ENCODE assay signal across 8 mouse cellular contexts in genomic region chr16:30601046-30601832, GRCm38 (mm10). TPM values are rescaled to one million over a fixed set of nuclear protein-coding genes. Genes with fewer than 3 reads are reported as not detected.
DNase-seq lines count a peak whose midpoint lies in the region; ATAC-seq lines count a peak whose summit lies in the region.

No protein-coding gene starts in this region.

- no peaks in the 10 kb centered on the region for H3K36me3 ChIP-seq in intestine, embryonic 14.5 days (ENCODE audit: control insufficient read depth, insufficient read depth, low read length)
- no peaks in the 10 kb centered on the region for H3K36me3 ChIP-seq in limb, embryonic 11.5 days (ENCODE audit: control insufficient read depth, insufficient read depth, low read length)
- no peaks in the 10 kb centered on the region for H3K36me3 ChIP-seq in midbrain, embryonic 13.5 days
- H3K36me3 ChIP-seq in splenic B cell, adult 2 months (ENCODE audit: control insufficient read depth, insufficient read depth, low read length, poor library complexity, severe bottlenecking) = no peaks in the 10 kb centered on the region; the same call in 1 of the 2 replicates

- H3K4me3 ChIP-seq in intestine, embryonic 14.5 days (ENCODE audit: low read depth, low read length) = peak overlapping the region; percentile 75
- H3K4me3 ChIP-seq in limb, embryonic 11.5 days (ENCODE audit: low read depth, low read length) = peak overlapping the region; percentile 57
- H3K4me3 ChIP-seq in midbrain, embryonic 13.5 days (replicated peaks) = peak overlapping the region; percentile 52

- no peaks in the 10 kb centered on the region for H3K9me3 ChIP-seq in intestine, embryonic 14.5 days (ENCODE audit: control insufficient read depth, low read length)
- H3K9me3 ChIP-seq in limb, embryonic 11.5 days (ENCODE audit: control insufficient read depth, low read length) = no peaks in the 10 kb centered on the region
- no peaks in the 10 kb centered on the region for H3K9me3 ChIP-seq in midbrain, embryonic 13.5 days

- peak overlapping the region; percentile 65 for H3K9ac ChIP-seq in intestine, embryonic 14.5 days (ENCODE audit: low read length)
- peak overlapping the region; percentile 61 for H3K9ac ChIP-seq in limb, embryonic 11.5 days (ENCODE audit: low read length)
- H3K9ac ChIP-seq in midbrain, embryonic 13.5 days (replicated peaks) = peak overlapping the region; percentile 69

- H3K4me2 ChIP-seq in intestine, embryonic 14.5 days (ENCODE audit: low read length) = peak overlapping the region; percentile 92
- H3K4me2 ChIP-seq in limb, embryonic 11.5 days (ENCODE audit: low read depth, severe bottlenecking) = peak overlapping the region; percentile 95
- H3K4me2 ChIP-seq in midbrain, embryonic 13.5 days (replicated peaks) = peak overlapping the region; percentile 88

- 0 out of 2 replicates have a peak, but pooled peaks cover 4% of the 10 kb centered on the region for H3K27me3 ChIP-seq in intestine, embryonic 14.5 days (replicated peaks; ENCODE audit: control insufficient read depth, insufficient read depth, low read length)
- H3K27me3 ChIP-seq in limb, embryonic 11.5 days (ENCODE audit: control insufficient read depth, insufficient read depth, low read length) = peaks cover 5% of the 10 kb centered on the region; the same call in 1 of the 2 replicates
- H3K27me3 ChIP-seq in midbrain, embryonic 13.5 days = peaks cover 46% of the 10 kb centered on the region
- no peaks in the 10 kb centered on the region for H3K27me3 ChIP-seq in splenic B cell, adult 2 months (ENCODE audit: control insufficient read depth, insufficient read depth, low read length, poor library complexity, severe bottlenecking)

- 14% methylated on average over 42 of the region's 42 CpGs for WGBS in intestine, embryonic 14.5 days
- 9% methylated on average over 42 of the region's 42 CpGs for WGBS in limb, embryonic 11.5 days
- 11% methylated on average over 42 of the region's 42 CpGs for WGBS in midbrain, embryonic 13.5 days

- peaks cover 35% of the 10 kb centered on the region for H3K4me1 ChIP-seq in intestine, embryonic 14.5 days (replicated peaks; ENCODE audit: control insufficient read depth, insufficient read depth, low read length)
- H3K4me1 ChIP-seq in limb, embryonic 11.5 days (ENCODE audit: control insufficient read depth, insufficient read depth, low read length) = peaks cover 41% of the 10 kb centered on the region
- H3K4me1 ChIP-seq in midbrain, embryonic 13.5 days (replicated peaks) = peaks cover 52% of the 10 kb centered on the region

- H3K27ac ChIP-seq in intestine, embryonic 14.5 days (ENCODE audit: low read depth) = no peak overlapping the region
- H3K27ac ChIP-seq in limb, embryonic 11.5 days (replicated peaks; ENCODE audit: low read depth, low read length) = no peak overlapping the region
- H3K27ac ChIP-seq in midbrain, embryonic 13.5 days = no peak overlapping the region

- ATAC-seq in CD4-positive, CD25-positive, alpha-beta regulatory T cell, adult 4 months = no peak
- 0 out of 2 replicates have a peak, but pooled peaks have one; percentile 9 for ATAC-seq in intestine, embryonic 14.5 days (replicated peaks; ENCODE audit: low FRiP score, low TSS enrichment, low read depth)
- no peak for ATAC-seq in limb, embryonic 11.5 days (ENCODE audit: insufficient number of reproducible peaks, low FRiP score, low TSS enrichment, low read depth)
- no peak; the same call in none of the 2 replicates for ATAC-seq in midbrain, embryonic 13.5 days

- peak; percentile 47 for DNase-seq in CD4-positive, CD25-positive, alpha-beta regulatory T cell, adult 2 months (ENCODE audit: low read depth, low spot score)
- peak; percentile 40 to 51 for DNase-seq in cerebellum, postnatal 36 days
- DNase-seq in gastrocnemius, postnatal 10 days = peak; percentile 69
- peak; percentile 82 for DNase-seq in intestine, embryonic 14.5 days (ENCODE audit: low spot score)
- peak; percentile 76 for DNase-seq in limb, embryonic 11.5 days (ENCODE audit: low spot score)
- peak; percentile 86 for DNase-seq in splenic B cell, adult 2 months (ENCODE audit: low read depth, low spot score)

RNA-seq across cellular contexts. Expression of gene Fam43a, which starts 1.7 kb away (rescaled TPM):
- polyA plus RNA-seq in CD4-positive, CD25-positive, alpha-beta regulatory T cell, adult 4 months (2017; shearing (Covaris generic)) = under 1 TPM in 1 of 2 experiments, not detected in 1; 0.91 TPM
- 10 to 100 TPM; 20.5 to 25.0 TPM for total RNA-seq in gastrocnemius, postnatal 10 days (2021)
- 5.9 and 6.8 TPM in 2 replicates for polyA plus RNA-seq in intestine, embryonic 14.5 days (2014; fragmentation: Nextera tagmentation; extraction: Ambion mirVana)
- 4.3 and 6.8 TPM in 2 replicates for polyA plus RNA-seq in limb, embryonic 11.5 days (2014; fragmentation: Nextera tagmentation; extraction: Ambion mirVana)
- polyA plus RNA-seq in midbrain, embryonic 13.5 days (2015; fragmentation: Nextera tagmentation; extraction: Ambion mirVana) = 9.8 and 11.5 TPM in 2 replicates

RNA-seq across cellular contexts. Expression of gene Lsg1, which starts 13.8 kb away (rescaled TPM):
- 10 to 100 TPM; 62.1 to 88.6 TPM for polyA plus RNA-seq in CD4-positive, CD25-positive, alpha-beta regulatory T cell, adult 4 months (2017; shearing (Covaris generic))
- total RNA-seq in gastrocnemius, postnatal 10 days (2021) = 10 to 100 TPM; 20.6 to 21.8 TPM
- 69.4 and 70.3 TPM in 2 replicates for polyA plus RNA-seq in intestine, embryonic 14.5 days (2014; fragmentation: Nextera tagmentation; extraction: Ambion mirVana)
- 89.1 and 90.1 TPM in 2 replicates for polyA plus RNA-seq in limb, embryonic 11.5 days (2014; fragmentation: Nextera tagmentation; extraction: Ambion mirVana)
- polyA plus RNA-seq in midbrain, embryonic 13.5 days (2015; fragmentation: Nextera tagmentation; extraction: Ambion mirVana) = 59.1 and 64.7 TPM in 2 replicates

RNA-seq across cellular contexts. Expression of gene Tmem44, which starts 50.6 kb away (rescaled TPM):
- polyA plus RNA-seq in CD4-positive, CD25-positive, alpha-beta regulatory T cell, adult 4 months (2017; shearing (Covaris generic)) = under 1 TPM in 1 of 2 experiments, not detected in 1; 0.70 TPM
- total RNA-seq in gastrocnemius, postnatal 10 days (2021) = 1 to 10 TPM; 5.3 to 8.7 TPM
- 15.0 and 15.6 TPM in 2 replicates for polyA plus RNA-seq in intestine, embryonic 14.5 days (2014; fragmentation: Nextera tagmentation; extraction: Ambion mirVana)
- polyA plus RNA-seq in limb, embryonic 11.5 days (2014; fragmentation: Nextera tagmentation; extraction: Ambion mirVana) = 17.2 and 20.9 TPM in 2 replicates
- 70.9 and 73.1 TPM in 2 replicates for polyA plus RNA-seq in midbrain, embryonic 13.5 days (2015; fragmentation: Nextera tagmentation; extraction: Ambion mirVana)
